Mouse (Mus musculus): ENCODE data around the gene Gxylt1. TPM values are rescaled to one million over a fixed set of nuclear protein-coding genes. Genes with fewer than 3 reads are reported as not detected.

Gene Gxylt1
- polyA plus RNA-seq, 1 experiment: 9.3 TPM

- Histone ChIP-seq H3K27ac (ENCODE audit: insufficient read depth, low read length) (no peak overlapping the region), H3K4me1 (ENCODE audit: control insufficient read depth, insufficient read depth, low read length) (peaks cover 9% of the 10 kb centered on the region), H3K27me3 (ENCODE audit: control insufficient read depth, insufficient read depth, low read length) (no peaks in the 10 kb centered on the region), H3K4me3 (replicated peaks; ENCODE audit: insufficient read depth, low read depth, low read length) (no peak overlapping the region)
- no peak for TF ChIP-seq CTCF (IDR thresholded peaks at IDR 0.05; ENCODE audit: borderline replicate concordance, insufficient read depth, low read depth, low read length)
- 96% methylated on average over 7 of the region's 7 CpGs for WGBS
- DNase-seq: no peak
Observed at GRCm38 (mm10) chr15:93269572-93269971, 5.4 kb downstream of the Gxylt1 start.

DNA sequence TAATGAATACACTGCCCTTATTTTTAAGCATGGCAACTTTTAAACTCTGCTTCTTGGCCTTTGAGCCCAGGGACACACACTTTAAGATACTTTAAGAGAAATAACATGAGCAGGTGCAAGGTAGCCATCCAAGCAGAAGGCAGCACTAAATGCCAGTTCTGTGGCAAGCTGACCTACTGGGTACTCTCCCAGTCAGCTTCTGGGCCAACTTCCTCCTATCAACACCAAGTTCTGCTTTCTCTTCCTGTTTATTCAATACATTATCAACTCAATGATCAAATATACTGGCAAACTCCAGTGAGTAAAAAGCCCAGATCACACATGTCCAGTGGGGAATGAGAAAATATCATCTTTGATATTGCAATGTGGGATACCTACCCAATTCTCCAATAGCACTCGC lies 7.0 kb downstream of the Gxylt1 start:
- Histone ChIP-seq H3K27ac (ENCODE audit: insufficient read depth, low read length) (no peak overlapping the region), H3K4me3 (replicated peaks; ENCODE audit: insufficient read depth, low read depth, low read length) (no peak overlapping the region), H3K27me3 (ENCODE audit: control insufficient read depth, insufficient read depth, low read length) (no peaks in the 10 kb centered on the region), H3K4me1 (ENCODE audit: control insufficient read depth, insufficient read depth, low read length) (peaks cover 5% of the 10 kb centered on the region)
- no peak for DNase-seq
- TF ChIP-seq CTCF (IDR thresholded peaks at IDR 0.05; ENCODE audit: borderline replicate concordance, insufficient read depth, low read depth, low read length): no peak
- TF ChIP-seq POLR2A (IDR thresholded peaks at IDR 0.05; ENCODE audit: borderline replicate concordance, insufficient read depth, low read length): no peak
- 98% methylated on average over 1 of the region's 1 CpGs for WGBS

- no peak overlapping the region for H3K4me3 ChIP-seq (replicated peaks; ENCODE audit: insufficient read depth, low read depth, low read length)
- 77% methylated on average over 8 of the region's 8 CpGs for WGBS
- DNase-seq: no peak
- peaks cover 5% of the 10 kb centered on the region for H3K4me1 ChIP-seq (ENCODE audit: control insufficient read depth, insufficient read depth, low read length)
- H3K27ac ChIP-seq (ENCODE audit: insufficient read depth, low read length): no peak overlapping the region
- H3K27me3 ChIP-seq (ENCODE audit: control insufficient read depth, insufficient read depth, low read length): no peaks in the 10 kb centered on the region
- no peak for TF ChIP-seq POLR2A (IDR thresholded peaks at IDR 0.05; ENCODE audit: borderline replicate concordance, insufficient read depth, low read length)
- no peak for TF ChIP-seq CTCF (IDR thresholded peaks at IDR 0.05; ENCODE audit: borderline replicate concordance, insufficient read depth, low read depth, low read length)
Observed at GRCm38 (mm10) chr15:93267479-93267878, 7.5 kb downstream of the Gxylt1 start.

DNA sequence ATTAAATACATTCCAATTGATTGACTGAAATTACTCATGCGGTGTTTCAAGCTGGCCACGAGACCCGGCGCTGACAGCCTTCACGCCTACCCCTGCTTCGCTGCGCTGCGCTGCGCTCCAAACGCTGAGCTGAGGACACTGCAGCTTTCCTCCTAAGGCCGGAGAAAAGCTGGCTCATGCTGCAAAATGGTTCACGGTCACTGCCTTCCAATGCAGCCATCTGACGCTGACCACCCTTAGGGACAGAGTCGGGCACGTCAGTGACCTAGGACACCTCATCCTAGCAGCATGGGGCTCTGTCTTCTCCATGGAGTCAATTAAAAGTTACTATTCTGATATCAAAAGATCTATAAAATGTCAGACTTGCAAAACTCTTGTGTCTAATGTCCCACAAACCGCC lies 8.6 kb downstream of the Gxylt1 start:
- Histone ChIP-seq H3K27ac (ENCODE audit: insufficient read depth, low read length) (no peak overlapping the region), H3K27me3 (ENCODE audit: control insufficient read depth, insufficient read depth, low read length) (no peaks in the 10 kb centered on the region), H3K4me1 (ENCODE audit: control insufficient read depth, insufficient read depth, low read length) (peaks cover 5% of the 10 kb centered on the region), H3K4me3 (replicated peaks; ENCODE audit: insufficient read depth, low read depth, low read length) (peak overlapping the region; percentile 19)
- peak; percentile 31 to 37 for DNase-seq
- TF ChIP-seq POLR2A (IDR thresholded peaks at IDR 0.05; ENCODE audit: borderline replicate concordance, insufficient read depth, low read length): no peak
- TF ChIP-seq CTCF (IDR thresholded peaks at IDR 0.05; ENCODE audit: borderline replicate concordance, insufficient read depth, low read depth, low read length): no peak
- WGBS: 19% methylated on average over 16 of the region's 16 CpGs

GRCm38 (mm10) chr15:93265728-93266127 lies 9.3 kb downstream of the Gxylt1 start:
- no peaks in the 10 kb centered on the region for H3K27me3 ChIP-seq (ENCODE audit: control insufficient read depth, insufficient read depth, low read length)
- TF ChIP-seq CTCF (IDR thresholded peaks at IDR 0.05; ENCODE audit: borderline replicate concordance, insufficient read depth, low read depth, low read length) (peak; percentile 37; the same call in 1 of the 2 replicates), POLR2A (IDR thresholded peaks at IDR 0.05; ENCODE audit: borderline replicate concordance, insufficient read depth, low read length) (no peak)
- no peak overlapping the region for H3K27ac ChIP-seq (ENCODE audit: insufficient read depth, low read length)

GRCm38 (mm10) chr15:93265231-93265630 lies 9.7 kb downstream of the Gxylt1 start:
- TF ChIP-seq POLR2A (IDR thresholded peaks at IDR 0.05; ENCODE audit: borderline replicate concordance, insufficient read depth, low read length): no peak
- no peak for TF ChIP-seq CTCF (IDR thresholded peaks at IDR 0.05; ENCODE audit: borderline replicate concordance, insufficient read depth, low read depth, low read length)
- WGBS: 87% methylated on average over 3 of the region's 3 CpGs
- Histone ChIP-seq H3K27me3 (ENCODE audit: control insufficient read depth, insufficient read depth, low read length) (no peaks in the 10 kb centered on the region), H3K4me1 (ENCODE audit: control insufficient read depth, insufficient read depth, low read length) (peaks cover 5% of the 10 kb centered on the region), H3K27ac (ENCODE audit: insufficient read depth, low read length) (no peak overlapping the region), H3K4me3 (replicated peaks; ENCODE audit: insufficient read depth, low read depth, low read length) (no peak overlapping the region)
- DNase-seq: no peak

More at GRCm38 (mm10) chr15:93265728-93266127, 9.3 kb downstream of the Gxylt1 start:
- Histone ChIP-seq H3K4me1 (ENCODE audit: control insufficient read depth, insufficient read depth, low read length) (peaks cover 5% of the 10 kb centered on the region), H3K4me3 (replicated peaks; ENCODE audit: insufficient read depth, low read depth, low read length) (no peak overlapping the region)
- WGBS: 19% methylated on average over 2 of the region's 2 CpGs
- DNase-seq: peak; percentile 73 to 76

DNA sequence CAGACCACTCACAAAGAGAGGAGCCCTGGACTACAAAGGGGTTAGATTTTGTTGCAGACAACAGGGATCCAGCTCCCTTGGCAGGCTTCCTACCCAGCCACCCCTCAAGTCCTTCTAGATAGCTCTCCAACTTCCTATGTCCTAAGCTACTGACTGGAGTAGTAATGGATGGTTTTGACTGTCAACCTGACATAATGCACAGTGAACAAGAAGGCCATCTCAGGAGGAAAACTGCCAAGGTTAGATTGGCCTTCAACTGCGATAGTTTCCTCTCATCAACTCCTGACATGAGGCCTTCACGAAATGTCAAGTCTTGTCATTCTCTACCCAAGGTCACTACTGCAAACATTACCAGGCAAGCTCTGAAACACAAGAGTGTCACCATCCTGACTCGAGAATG lies 10.8 kb downstream of the Gxylt1 start:
- no peak overlapping the region for H3K27ac ChIP-seq (ENCODE audit: insufficient read depth, low read length)
- no peak for TF ChIP-seq CTCF (IDR thresholded peaks at IDR 0.05; ENCODE audit: borderline replicate concordance, insufficient read depth, low read depth, low read length)
- no peak for TF ChIP-seq POLR2A (IDR thresholded peaks at IDR 0.05; ENCODE audit: borderline replicate concordance, insufficient read depth, low read length)
- no peak for DNase-seq
- WGBS: 72% methylated on average over 3 of the region's 3 CpGs
- no peak overlapping the region for H3K4me3 ChIP-seq (replicated peaks; ENCODE audit: insufficient read depth, low read depth, low read length)
- no peaks in the 10 kb centered on the region for H3K27me3 ChIP-seq (ENCODE audit: control insufficient read depth, insufficient read depth, low read length)
- H3K4me1 ChIP-seq (ENCODE audit: control insufficient read depth, insufficient read depth, low read length): peaks cover 5% of the 10 kb centered on the region

- Histone ChIP-seq H3K27ac (ENCODE audit: insufficient read depth, low read length) (no peak overlapping the region), H3K4me1 (ENCODE audit: control insufficient read depth, insufficient read depth, low read length) (peaks cover 5% of the 10 kb centered on the region), H3K27me3 (ENCODE audit: control insufficient read depth, insufficient read depth, low read length) (no peaks in the 10 kb centered on the region), H3K4me3 (replicated peaks; ENCODE audit: insufficient read depth, low read depth, low read length) (no peak overlapping the region)
- TF ChIP-seq POLR2A (IDR thresholded peaks at IDR 0.05; ENCODE audit: borderline replicate concordance, insufficient read depth, low read length) (no peak), CTCF (IDR thresholded peaks at IDR 0.05; ENCODE audit: borderline replicate concordance, insufficient read depth, low read depth, low read length) (no peak)
- 85% methylated on average over 7 of the region's 7 CpGs for WGBS
- no peak for DNase-seq
Observed at GRCm38 (mm10) chr15:93263566-93263965, 11.4 kb downstream of the Gxylt1 start.

Data from cerebellum, adult 2 months (tissue).